18 mouse cellular contexts compared by ENCODE assay signal in the genomic region with DNA sequence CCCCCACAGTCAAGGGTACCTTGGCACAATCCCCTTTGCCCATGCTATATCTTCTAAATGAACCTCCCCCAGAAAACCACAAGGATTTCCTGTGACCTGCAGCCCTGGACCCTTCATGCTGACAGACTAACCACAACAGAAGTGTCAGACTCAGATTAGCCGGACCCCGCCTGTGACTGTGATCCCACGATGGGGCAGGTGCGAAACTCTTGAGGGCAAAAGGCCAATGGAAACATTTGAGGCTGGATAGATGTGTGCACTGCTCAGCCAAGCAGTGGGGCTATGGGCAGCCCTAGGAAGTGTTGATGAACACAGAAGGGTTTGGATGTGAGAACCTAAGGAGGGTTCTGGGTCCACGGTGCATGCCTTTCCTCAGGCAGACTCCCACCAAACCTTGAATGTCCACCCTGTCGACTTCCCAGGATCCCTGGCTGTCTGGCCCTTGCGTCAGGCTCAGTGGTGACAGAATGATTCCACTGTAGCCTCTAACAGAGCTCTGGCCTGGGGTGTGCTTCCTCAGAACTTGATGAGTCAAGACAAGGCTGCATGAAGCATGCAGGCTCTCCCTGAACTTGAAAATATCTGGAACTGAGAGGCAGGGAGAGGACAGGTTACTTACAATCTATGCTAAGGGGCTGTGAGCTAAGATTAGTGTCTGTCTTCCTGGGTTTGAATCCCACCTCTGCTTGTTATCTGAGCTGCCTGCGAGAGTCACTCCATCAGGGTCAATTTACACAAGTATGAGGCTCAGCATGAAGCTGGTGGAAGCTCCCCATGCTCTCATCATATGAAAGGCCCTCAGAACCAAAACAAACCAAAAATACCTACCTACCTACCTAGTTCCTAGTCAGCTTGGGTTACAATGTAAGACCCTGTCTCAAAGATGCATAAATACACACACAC. TPM values are rescaled to one million over a fixed set of nuclear protein-coding genes. Genes with fewer than 3 reads are reported as not detected.
DNase-seq lines count a peak whose midpoint lies in the region; ATAC-seq and TF ChIP-seq lines count a peak whose summit lies in the region.
"Had no signal": no experiment of that assay in that cellular context is flagged by ENCODE, and none has a peak within 500 bp of the region (broad histone marks: within the 10 kb centered on the region; RNA-seq: fewer than 3 reads in every experiment).

No protein-coding gene starts in this region.

- dilution Hi-C loops in CH12.LX (cut with MboI; ENCODE audit: extremely low pct_ligation_motif_present, extremely low pct_unique_long_range_greater_than_20kb, low sequenced_read_pairs), result no loop called here

- peak; percentile 69 for ATAC-seq in common myeloid progenitor, adult 5-6 weeks (replicated peaks; ENCODE audit: low read depth, poor library complexity, severe bottlenecking)
- ATAC-seq in midbrain, postnatal 0 days (ENCODE audit: low FRiP score), result no peak
- ATAC-seq: forebrain, embryonic 13.5 days had no signal

- in situ Hi-C loops in CH12.LX (cut with MboI; ENCODE audit: low pct_ligation_motif_present, low pct_unique_long_range_greater_than_20kb, low sequenced_read_pairs), result no loop called here

- peak; percentile 87 for DNase-seq in heart, adult 11 months
- no peak for DNase-seq in heart, adult 9 months (ENCODE audit: low spot score in 2 of 2)
- DNase-seq in CH12.LX (ENCODE audit: extremely low read depth), result peak; percentile 83
- peak; percentile 51 for DNase-seq in naive thymus-derived CD4-positive, alpha-beta T cell, adult 2 months (ENCODE audit: low read depth)
- no peak for DNase-seq in cerebellum, adult 9-10 months
- DNase-seq in left cerebral cortex, adult 8-10 months (ENCODE audit: low spot score in 2 of 2), result no peak
- DNase-seq in midbrain, postnatal 0 days (ENCODE audit: low spot score), result no peak
- DNase-seq: cerebellum, adult 11 months; gastrocnemius, postnatal 10 days had no signal

- H3K79me2 ChIP-seq in CH12.LX (replicated peaks; ENCODE audit: control insufficient read depth, extremely low read depth, insufficient read depth, poor library complexity, severe bottlenecking), result no peaks in the 10 kb centered on the region

- WGBS in midbrain, postnatal 0 days, result 74% methylated on average over 8 of the region's 8 CpGs

- no peak for TF ChIP-seq POLR2A in CH12.LX (IDR thresholded peaks at IDR 0.05; ENCODE audit: low read depth, low read length)

- TF ChIP-seq RAD21 in CH12.LX (IDR thresholded peaks at IDR 0.05; ENCODE audit: low read depth, low read length), result peak; percentile 8

- H3K9ac ChIP-seq in CH12.LX (ENCODE audit: insufficient read depth, low read depth), result peak overlapping the region; percentile 23
- no peak overlapping the region for H3K9ac ChIP-seq in midbrain, postnatal 0 days (replicated peaks; ENCODE audit: low read length, poor library complexity, severe bottlenecking)
- H3K9ac ChIP-seq: embryonic facial prominence, embryonic 13.5 days; forebrain, embryonic 13.5 days; heart, embryonic 13.5 days; hindbrain, embryonic 15.5 days had no signal

- no peaks in the 10 kb centered on the region for H3K9me3 ChIP-seq in CH12.LX (replicated peaks; ENCODE audit: low read length)
- H3K9me3 ChIP-seq in midbrain, postnatal 0 days (ENCODE audit: low read length), result no peaks in the 10 kb centered on the region
- H3K9me3 ChIP-seq: embryonic facial prominence, embryonic 13.5 days; forebrain, embryonic 13.5 days; heart, embryonic 13.5 days; hindbrain, embryonic 15.5 days had no signal

- peak overlapping the region; percentile 95 for H3K27ac ChIP-seq in CH12.LX (ENCODE audit: insufficient read depth, low read depth)
- H3K27ac ChIP-seq in midbrain, postnatal 0 days (ENCODE audit: low read depth, low read length), result no peak overlapping the region
- H3K27ac ChIP-seq: embryonic facial prominence, embryonic 13.5 days; forebrain, embryonic 13.5 days; heart, embryonic 13.5 days; hindbrain, embryonic 15.5 days had no signal

- peaks cover 54 to 95% of the 10 kb centered on the region in 2 experiments for H3K4me1 ChIP-seq in CH12.LX (ENCODE audit: control insufficient read depth in 1 of 2, insufficient read depth in 2 of 2)
- no peaks in the 10 kb centered on the region for H3K4me1 ChIP-seq in midbrain, postnatal 0 days (ENCODE audit: insufficient read depth, low read length)
- H3K4me1 ChIP-seq: hindbrain, embryonic 15.5 days had no signal

- no peak for TF ChIP-seq CTCF in CH12.LX (conservative IDR thresholded peaks at IDR 0.05 in 1 of 2, IDR thresholded peaks at IDR 0.05 in 1 of 2; ENCODE audit: low read depth in 2 of 2, low read length in 2 of 2)
- TF ChIP-seq CTCF in midbrain, postnatal 0 days (IDR thresholded peaks at IDR 0.05), result no peak

- no peaks in the 10 kb centered on the region for H3K36me3 ChIP-seq in CH12.LX (replicated peaks in 1 of 2; ENCODE audit: control insufficient read depth in 1 of 2, insufficient read depth in 1 of 2, low read length in 1 of 2)
- no peaks in the 10 kb centered on the region for H3K36me3 ChIP-seq in midbrain, postnatal 0 days (ENCODE audit: insufficient read depth, low read length)
- H3K36me3 ChIP-seq: embryonic facial prominence, embryonic 13.5 days; heart, embryonic 13.5 days; hindbrain, embryonic 15.5 days had no signal

- no peak overlapping the region for H3K4me3 ChIP-seq in CH12.LX (replicated peaks in 1 of 3; ENCODE audit: low read depth in 2 of 3, low read length in 2 of 3, poor library complexity in 1 of 3)
- H3K4me3 ChIP-seq in midbrain, postnatal 0 days (ENCODE audit: low read depth, low read length), result no peak overlapping the region
- H3K4me3 ChIP-seq: embryonic facial prominence, embryonic 13.5 days; forebrain, embryonic 13.5 days; heart, embryonic 13.5 days; hindbrain, embryonic 15.5 days had no signal

- H3K27me3 ChIP-seq in CH12.LX (replicated peaks), result no peaks in the 10 kb centered on the region
- H3K27me3 ChIP-seq in midbrain, postnatal 0 days (ENCODE audit: insufficient read depth, low read length), result no peaks in the 10 kb centered on the region
- H3K27me3 ChIP-seq: embryonic facial prominence, embryonic 13.5 days; forebrain, embryonic 13.5 days; hindbrain, embryonic 15.5 days had no signal

- H3K4me2 ChIP-seq in CH12.LX (ENCODE audit: insufficient read depth, low read depth, poor library complexity, severe bottlenecking), result peak overlapping the region; percentile 32
- H3K4me2 ChIP-seq in midbrain, postnatal 0 days (ENCODE audit: low read depth, low read length, poor library complexity, severe bottlenecking), result no peak overlapping the region
- H3K4me2 ChIP-seq: embryonic facial prominence, embryonic 13.5 days; forebrain, embryonic 13.5 days; heart, embryonic 13.5 days; hindbrain, embryonic 15.5 days had no signal

- peak; percentile 83 for TF ChIP-seq EP300 in CH12.LX (IDR thresholded peaks at IDR 0.05; ENCODE audit: low read length)

TF ChIP-seq in CH12.LX, 34 proteins besides CTCF, POLR2A, EP300 and RAD21:
- TF ChIP-seq MAX (IDR thresholded peaks at IDR 0.05; ENCODE audit: low read length) (peak; percentile 81), NELFE (IDR thresholded peaks at IDR 0.05; ENCODE audit: low read depth, low read length) (0 out of 2 replicates have a peak, but pooled peaks have one; percentile 48), MEF2A (IDR thresholded peaks at IDR 0.05; ENCODE audit: borderline replicate concordance, low read depth, low read length) (peak; percentile 65; the same call in 1 of the 2 replicates), RCOR1 (conservative IDR thresholded peaks at IDR 0.05; ENCODE audit: low read depth, low read length) (peak; percentile 67), SIN3A (IDR thresholded peaks at IDR 0.05; ENCODE audit: low read length) (peak; percentile 71), MYC (IDR thresholded peaks at IDR 0.05; ENCODE audit: low read depth, low read length) (0 out of 2 replicates have a peak, but pooled peaks have one; percentile 19), JUND (conservative IDR thresholded peaks at IDR 0.05; ENCODE audit: low read depth, low read length) (peak; percentile 36; the same call in 1 of the 2 replicates), NRF1 (IDR thresholded peaks at IDR 0.05; ENCODE audit: low read depth, low read length) (peak; percentile 22; the same call in 1 of the 2 replicates), BHLHE40 (IDR thresholded peaks at IDR 0.05; ENCODE audit: low read depth, low read length) (peak; percentile 90), ETS1 (conservative IDR thresholded peaks at IDR 0.05; ENCODE audit: low read depth, low read length) (peak; percentile 81), MAZ (IDR thresholded peaks at IDR 0.05; ENCODE audit: low read depth, low read length) (peak; percentile 89), UBTF (IDR thresholded peaks at IDR 0.05; ENCODE audit: low read depth, low read length) (no peak), ZNF384 (IDR thresholded peaks at IDR 0.05; ENCODE audit: low read depth, low read length) (no peak), CHD1 (IDR thresholded peaks at IDR 0.05; ENCODE audit: low read depth, low read length) (peak; percentile 12; the same call in 1 of the 2 replicates), GABPA (IDR thresholded peaks at IDR 0.05; ENCODE audit: insufficient replicate concordance, low read depth, low read length) (no peak), CHD2 (IDR thresholded peaks at IDR 0.05; ENCODE audit: low read length) (peak; percentile 86; the same call in 1 of the 2 replicates), IRF4 (IDR thresholded peaks at IDR 0.05; ENCODE audit: low read depth, low read length) (peak; percentile 80), JUN (IDR thresholded peaks at IDR 0.05; ENCODE audit: insufficient read depth, low read depth, low read length) (no peak), TBP (conservative IDR thresholded peaks at IDR 0.05; ENCODE audit: low read depth, low read length) (no peak), TCF12 (IDR thresholded peaks at IDR 0.05; ENCODE audit: low read depth, low read length) (peak; percentile 98)

RNA-seq across cellular contexts. Expression of a gene that starts 10.7 kb away (rescaled TPM):
- total RNA-seq in CH12.LX (2012; rRNA removed), result 38.6 and 49.4 TPM in 2 replicates
- 23.4 and 26.4 TPM in 2 replicates for total RNA-seq in CH12.LX (2014; rRNA removed)
- 51.2 and 56.0 TPM in 2 replicates for polyA plus RNA-seq in CH12.LX (2012; ENCODE audit: insufficient read length, low read depth)
- total RNA-seq in common myeloid progenitor, adult 5-6 weeks (2017), result 19.6 and 31.9 TPM in 2 replicates
- 10 to 100 TPM; 20.6 to 28.5 (median 23.4) TPM for total RNA-seq in left cerebral cortex, adult 8-10 months (2022)
- 10.9 and 13.0 TPM in 2 replicates for total RNA-seq in midbrain, postnatal 0 days (2014; rRNA removed)
- 4.5 and 5.0 TPM in 2 replicates for polyA plus RNA-seq in midbrain, postnatal 0 days (2015; fragmentation: Nextera tagmentation; extraction: Ambion mirVana)

RNA-seq across cellular contexts. Expression of a gene that starts 36.8 kb away (rescaled TPM):
- total RNA-seq in CH12.LX (2012; rRNA removed) (not detected in 2 replicates), CH12.LX (2014; rRNA removed) (not detected in 2 replicates)
- not detected in 2 replicates for polyA plus RNA-seq in CH12.LX (2012; ENCODE audit: insufficient read length, low read depth)
- total RNA-seq in common myeloid progenitor, adult 5-6 weeks (2017), result not detected in 2 replicates
- total RNA-seq in left cerebral cortex, adult 8-10 months (2022), result not detected
- total RNA-seq in midbrain, postnatal 0 days (2014; rRNA removed), result not detected in 2 replicates
- polyA plus RNA-seq in midbrain, postnatal 0 days (2015; fragmentation: Nextera tagmentation; extraction: Ambion mirVana), result not detected in 2 replicates
- total RNA-seq: adrenal gland, postnatal 10 days; gastrocnemius, postnatal 10 days; left cerebral cortex, adult 18-20 months; liver, adult 2 months had no signal
- polyA plus RNA-seq: embryonic facial prominence, embryonic 13.5 days; forebrain, embryonic 13.5 days; hindbrain, embryonic 15.5 days; liver, adult 2 months; spleen, adult 2 months had no signal

Comparison
In these comparisons a context has a peak if more than half of its experiments do, and no peak if none do; other contexts are left out.
1. DNase-seq: peak in heart, adult 11 months (single experiment), CH12.LX (single experiment) and naive thymus-derived CD4-positive, alpha-beta T cell, adult 2 months (single experiment); none in heart, adult 9 months (0 of 2), cerebellum, adult 9-10 months (single experiment), left cerebral cortex, adult 8-10 months (0 of 2) and midbrain, postnatal 0 days (single experiment).